ENCODE assay signal across 1 mouse cellular context in the genomic region with DNA sequence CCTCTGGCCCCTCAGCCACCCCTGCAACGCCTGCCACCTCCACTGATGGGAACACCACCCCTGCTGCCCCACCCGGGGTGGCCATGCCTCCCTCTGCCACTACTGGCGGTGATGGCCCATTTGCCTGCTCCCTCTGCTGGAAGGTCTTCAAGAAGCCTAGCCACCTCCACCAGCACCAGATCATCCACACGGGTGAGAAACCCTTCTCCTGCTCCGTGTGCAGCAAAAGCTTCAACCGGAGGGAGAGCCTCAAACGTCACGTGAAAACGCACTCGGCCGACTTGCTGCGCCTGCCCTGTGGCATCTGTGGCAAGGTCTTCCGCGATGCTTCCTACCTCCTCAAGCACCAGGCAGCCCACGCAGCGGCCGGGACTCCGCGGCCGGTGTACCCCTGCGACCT.
TF ChIP-seq lines count a peak whose summit lies in the region.

No protein-coding gene starts in this region.

TF ChIP-seq in ES-E14, 5 proteins besides CTCF, POLR2A, EP300 and RAD21:
- TF ChIP-seq HCFC1 (IDR thresholded peaks at IDR 0.05; ENCODE audit: borderline replicate concordance, insufficient read depth, low read length) (no peak), ZNF384 (IDR thresholded peaks at IDR 0.05; ENCODE audit: low read depth, low read length) (no peak), MAFK (IDR thresholded peaks at IDR 0.05; ENCODE audit: insufficient read depth, low read depth, low read length) (no peak), CHD2 (IDR thresholded peaks at IDR 0.05; ENCODE audit: low read depth, low read length) (no peak), ZC3H11A (IDR thresholded peaks at IDR 0.05; ENCODE audit: borderline replicate concordance, low read depth, low read length) (no peak)
